Mouse (Mus musculus) heart, adult 2 months (tissue): Measurements from ENCODE around the gene Tead2.

ENCODE experiments used
- CTCF ChIP-seq: fragments of 200-600 bp; IDR thresholded peaks from 2 replicates; pipeline ENCODE4 v1.8.1; 2022; ENCODE audit warnings: antibody characterized with exemption, mild to moderate bottlenecking, moderate library complexity
- EP300 ChIP-seq: fragments of 200-500 bp; IDR thresholded peaks from 2 replicates; pipeline ENCODE4 v1.6.1; 2011; ENCODE audit warnings: low read depth, low read length, control low read depth; ENCODE audit not compliant: insufficient read depth

DNA sequence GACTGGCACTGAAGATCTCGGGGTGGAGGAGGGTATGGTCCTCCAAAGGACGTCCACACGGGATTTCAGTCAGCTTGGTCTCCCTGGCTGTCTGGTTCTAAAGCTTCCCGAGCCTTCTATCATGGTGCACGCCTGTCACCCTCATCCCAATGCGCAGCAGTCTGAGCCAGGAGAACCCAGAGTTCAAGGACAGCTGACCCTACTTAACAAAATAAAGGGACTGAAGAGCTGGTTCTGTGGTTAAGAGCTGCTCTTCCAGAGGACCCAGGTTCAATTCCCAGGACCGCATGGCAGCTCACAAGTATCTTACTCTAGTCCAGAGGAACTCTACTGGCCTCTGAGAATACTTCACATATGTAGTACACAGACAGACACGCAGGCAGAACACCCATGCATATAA is 13.5 kb downstream of the Tead2 start:
- TF ChIP-seq EP300: no peak
- TF ChIP-seq CTCF: no peak
